Mouse (Mus musculus) thymus, postnatal 25 days (tissue): ENCODE results near the gene Tbc1d1.

ENCODE experiments used
- DNase-seq: peaks from one replicate; pipeline ENCODE4 v3.0.0; 2022

Gene Tbc1d1

DNA sequence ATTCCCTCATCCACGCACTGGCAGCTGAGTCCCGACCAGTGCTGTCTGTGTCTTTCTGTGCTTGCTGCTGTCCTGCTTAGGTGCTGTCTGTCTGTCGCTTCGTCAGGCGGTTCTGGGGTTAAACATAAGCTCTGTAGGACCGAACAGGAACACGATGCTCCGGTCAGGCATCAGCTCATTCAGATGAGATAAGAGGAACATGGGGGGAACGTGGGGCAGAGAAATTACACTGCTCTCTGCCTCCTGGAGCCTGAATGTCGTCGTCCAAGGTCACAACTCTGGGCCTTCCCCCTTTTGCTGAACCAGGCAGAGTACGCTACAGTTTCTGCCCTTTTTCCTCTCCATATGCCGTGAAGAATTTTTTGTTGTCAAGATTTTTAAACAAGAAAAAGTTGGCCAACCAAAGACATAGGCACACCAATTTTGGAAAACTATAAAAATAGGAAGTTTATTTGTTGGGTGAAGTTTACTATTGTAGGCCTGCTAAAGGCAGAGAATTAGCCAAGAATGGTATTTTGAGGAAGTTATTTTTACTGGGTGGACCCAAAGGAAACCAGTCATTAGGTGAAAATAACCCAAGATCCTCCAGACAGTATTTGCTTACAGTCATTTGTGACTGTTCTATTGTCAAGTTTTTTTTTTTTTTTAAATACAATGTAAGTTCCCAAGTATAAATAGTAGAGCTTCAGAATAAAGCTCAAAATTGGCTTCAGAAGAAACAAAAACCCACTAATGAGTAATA lies 85.0 kb downstream of the Tbc1d1 start:
- DNase-seq, result no peak

DNA sequence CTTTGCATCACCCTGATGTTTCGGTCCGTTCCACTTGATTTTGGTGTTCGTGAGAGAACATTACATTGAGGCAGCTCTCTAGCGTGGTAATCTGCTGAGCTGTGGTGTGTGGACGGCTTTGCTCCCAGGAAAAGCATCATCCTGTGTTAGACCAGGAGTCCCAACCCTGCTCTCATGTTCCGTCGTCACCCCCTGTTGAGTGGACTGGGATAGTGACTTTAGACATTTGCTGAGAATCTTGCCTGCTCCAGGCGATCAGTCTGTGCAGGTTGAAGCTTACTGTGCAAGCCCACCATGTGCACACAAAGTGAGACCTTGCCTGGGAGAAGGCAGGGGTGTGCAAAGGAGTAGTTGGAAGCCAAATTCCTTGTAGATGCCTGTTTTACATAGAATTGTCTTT lies 85.8 kb downstream of the Tbc1d1 start:
- no peak for DNase-seq

DNA sequence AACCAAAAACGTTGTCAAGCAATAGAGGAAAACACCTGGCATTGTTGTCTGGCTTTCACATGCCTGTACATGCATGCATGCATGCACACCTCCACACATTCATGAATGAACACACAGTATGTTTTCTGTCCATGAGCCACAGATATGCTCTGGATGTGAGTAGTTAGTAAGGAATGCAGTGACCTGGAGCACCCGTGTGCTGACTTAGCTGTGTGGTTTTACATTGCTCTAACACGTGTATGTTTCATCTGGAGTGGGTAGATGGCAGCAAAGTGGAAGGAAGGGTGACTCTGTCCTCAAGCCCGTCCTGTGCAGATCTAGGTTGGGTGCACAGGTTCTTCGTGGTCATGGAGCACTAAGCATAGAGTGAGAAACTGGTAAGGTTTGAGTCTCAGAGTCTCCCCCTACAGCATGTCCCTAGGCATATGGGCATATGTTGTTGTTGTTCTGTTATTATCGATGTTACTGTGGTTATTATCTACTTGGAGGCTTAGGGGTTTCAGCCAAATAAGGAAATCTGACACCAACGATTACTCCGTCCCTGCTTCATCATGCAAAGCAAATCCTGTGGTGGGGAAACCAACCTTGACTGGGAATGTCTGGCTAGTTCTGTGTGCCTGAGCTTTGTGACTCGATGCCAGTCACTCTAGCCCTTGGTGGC lies 86.8 kb downstream of the Tbc1d1 start:
- no peak for DNase-seq

DNA sequence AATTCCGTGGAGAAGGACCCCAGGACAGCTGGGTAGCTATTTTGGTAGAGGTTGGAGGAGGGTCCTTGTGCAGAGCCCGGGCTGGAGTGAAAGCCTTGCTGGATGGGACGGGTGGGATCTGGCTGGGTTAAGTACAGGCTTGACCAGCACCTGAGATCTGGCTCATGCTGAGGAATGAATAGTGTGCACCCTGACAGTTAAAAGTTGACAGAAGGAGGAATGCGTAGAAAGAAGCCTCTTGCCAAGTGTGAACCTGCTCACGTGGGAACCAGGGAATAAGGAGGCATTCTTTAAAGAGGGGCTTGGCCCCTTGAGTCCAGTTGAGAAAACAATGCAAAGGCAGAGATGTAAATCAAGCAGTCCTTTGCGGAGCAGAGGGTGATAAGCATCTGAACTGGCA lies 87.6 kb downstream of the Tbc1d1 start:
- no peak for DNase-seq

DNA sequence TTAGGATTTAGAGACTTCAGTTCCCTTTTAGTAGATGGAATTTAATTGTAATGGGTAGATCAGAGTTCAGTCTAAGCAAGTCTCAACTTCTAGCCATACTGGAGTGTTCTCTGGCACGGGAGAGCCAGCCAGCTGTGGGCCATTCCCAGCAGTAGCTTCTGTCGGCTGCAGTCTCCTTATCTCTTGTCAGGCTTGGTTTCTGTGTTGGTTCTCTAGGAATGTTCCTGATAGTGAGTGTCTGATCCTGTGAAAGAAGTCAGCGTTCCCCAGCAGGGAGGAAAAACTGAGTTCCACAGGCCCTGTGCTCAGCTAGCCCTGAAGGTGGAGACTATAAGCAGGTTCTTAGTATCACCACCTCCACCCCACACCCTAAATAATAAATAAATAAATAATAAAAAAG lies 88.2 kb downstream of the Tbc1d1 start:
- DNase-seq, result no peak

DNA sequence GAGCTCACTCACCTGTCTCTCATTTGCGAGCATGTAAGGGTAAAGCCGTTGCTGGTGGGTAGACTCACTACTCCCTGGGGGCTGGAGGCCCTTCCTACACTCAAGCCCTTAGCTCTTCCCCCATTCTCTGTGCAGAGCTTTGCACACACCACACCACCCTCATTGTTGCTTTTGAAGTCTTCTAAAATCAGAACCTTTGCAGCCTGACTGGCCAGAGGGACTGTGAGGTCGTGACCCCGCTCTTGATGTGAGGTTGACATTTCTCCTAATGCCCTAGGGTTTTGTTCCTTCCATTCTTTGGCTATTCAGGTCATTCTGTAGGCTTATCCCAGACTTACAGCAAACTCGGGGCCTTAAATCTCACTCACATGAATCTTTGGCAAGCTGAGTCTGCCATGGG lies 88.6 kb downstream of the Tbc1d1 start:
- DNase-seq, result no peak

DNA sequence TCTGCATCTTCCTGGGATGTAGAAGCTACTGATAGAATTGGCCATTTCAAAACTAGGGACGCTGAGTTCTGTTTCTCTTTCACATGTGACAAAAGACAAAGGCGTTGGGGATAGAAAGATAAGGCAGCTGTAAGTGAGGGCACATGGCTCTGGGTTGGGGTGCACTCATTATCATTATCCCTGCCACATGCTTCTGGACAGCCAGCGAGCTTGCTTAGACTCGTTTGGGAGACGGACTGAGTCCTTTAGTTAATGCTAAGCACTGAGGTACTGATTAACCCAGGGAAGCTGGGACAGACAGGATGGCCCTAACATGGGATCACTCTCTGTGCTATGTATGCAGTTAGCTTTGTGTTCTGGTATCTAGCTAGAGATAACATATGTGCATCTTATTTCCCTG lies 95.3 kb downstream of the Tbc1d1 start:
- no peak for DNase-seq

DNA sequence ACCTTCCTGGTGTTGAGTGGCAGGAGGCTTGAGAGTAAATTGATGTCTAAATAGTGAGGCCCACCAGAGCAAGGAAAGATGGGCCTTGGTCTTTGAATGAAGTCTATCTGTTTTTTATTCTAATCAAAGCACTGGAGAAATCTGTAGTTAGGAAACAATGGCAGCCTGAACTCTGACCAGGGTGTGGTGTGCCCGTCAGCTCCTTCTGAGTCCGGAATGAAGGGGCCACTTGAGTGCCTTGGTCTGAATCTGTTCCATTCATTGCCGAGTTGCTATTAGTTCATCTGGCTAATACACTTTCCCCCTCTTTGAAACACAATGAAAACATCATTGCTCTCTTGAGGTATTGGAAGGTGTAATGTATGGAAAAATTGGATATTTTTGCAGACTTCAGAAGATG lies 98.2 kb downstream of the Tbc1d1 start:
- no peak for DNase-seq

DNA sequence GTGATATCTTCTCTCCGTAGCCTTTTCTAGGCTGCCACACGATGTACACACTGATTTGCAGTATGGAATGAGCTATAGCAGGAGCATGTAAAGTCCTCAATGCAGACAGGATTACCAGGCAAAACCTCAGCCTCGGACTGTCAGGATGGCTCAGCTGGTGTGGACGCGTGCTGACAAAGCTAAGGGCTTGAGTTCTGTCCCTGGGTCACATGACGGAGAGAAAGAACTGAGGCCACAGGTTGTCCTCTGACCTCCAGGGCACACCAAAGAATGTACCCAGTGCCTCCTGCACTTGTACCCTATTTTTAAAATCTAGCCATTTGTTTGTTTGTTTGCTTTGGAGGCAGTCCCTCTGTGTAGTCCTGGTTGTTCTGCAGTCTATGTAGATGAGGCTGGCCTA lies 98.9 kb downstream of the Tbc1d1 start:
- DNase-seq, result no peak

DNA sequence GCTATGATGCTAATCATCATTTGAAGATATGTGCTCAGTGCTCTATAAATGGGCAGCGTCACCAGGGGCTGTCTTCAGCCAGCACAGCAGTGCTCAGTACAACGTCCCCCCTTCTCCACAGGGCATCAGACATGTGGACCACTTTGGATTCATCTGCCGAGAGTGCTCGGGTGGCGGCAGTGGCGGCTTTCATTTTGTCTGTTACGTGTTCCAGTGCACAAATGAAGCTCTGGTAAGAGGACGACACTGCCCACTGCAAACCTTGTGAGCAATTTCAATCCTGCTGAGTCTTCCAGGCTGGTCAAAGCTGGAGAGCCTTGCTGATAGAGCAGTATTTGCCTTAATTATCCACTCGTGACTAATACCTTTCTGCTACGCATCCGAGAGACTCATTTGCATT lies 107.2 kb downstream of the Tbc1d1 start:
- no peak for DNase-seq

DNA sequence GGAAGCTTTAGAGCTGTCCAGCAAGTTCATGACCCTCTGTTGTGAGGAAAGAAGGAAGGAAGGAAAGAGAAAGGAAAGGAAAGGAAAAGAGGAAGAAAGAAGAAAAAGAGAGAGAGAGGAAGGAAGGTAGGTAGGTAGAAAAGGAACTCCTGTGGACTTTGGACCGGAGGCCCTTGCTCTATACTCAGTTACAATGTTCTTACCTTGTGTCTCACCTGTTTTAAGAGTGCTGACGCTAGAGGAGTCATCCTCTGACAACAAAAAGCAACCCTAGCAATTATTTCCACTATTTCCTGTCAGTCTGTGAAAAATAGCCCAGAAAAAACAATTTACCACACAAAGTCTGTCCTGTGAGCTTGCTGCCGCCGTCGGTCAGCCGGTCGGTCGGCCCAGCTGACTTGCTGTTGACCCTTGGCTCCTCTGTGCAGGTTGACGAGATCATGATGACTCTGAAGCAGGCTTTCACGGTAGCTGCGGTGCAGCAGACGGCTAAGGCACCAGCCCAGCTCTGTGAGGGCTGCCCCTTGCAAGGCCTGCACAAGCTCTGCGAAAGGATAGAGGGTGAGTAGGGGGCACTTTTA lies 107.9 kb downstream of the Tbc1d1 start:
- no peak for DNase-seq

DNA sequence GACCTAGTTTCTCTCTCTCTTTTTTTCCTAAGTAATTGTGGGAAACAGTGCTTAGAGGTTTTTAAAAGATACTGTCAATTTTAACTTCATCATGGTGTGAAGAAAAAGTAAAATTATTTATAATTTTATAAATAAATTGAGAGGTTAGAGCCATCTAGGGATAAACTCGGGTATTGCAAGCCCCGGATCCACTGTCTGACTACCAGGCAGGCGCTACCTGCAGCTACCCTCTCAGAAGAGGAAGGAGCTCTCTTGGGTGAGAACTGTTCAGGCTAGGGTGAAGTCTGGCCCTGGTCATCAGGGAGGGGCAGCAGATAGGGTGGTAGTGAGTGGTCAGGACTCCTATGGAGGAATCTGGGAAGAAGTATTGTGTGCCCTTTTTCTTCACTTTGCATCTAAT lies 109.0 kb downstream of the Tbc1d1 start:
- DNase-seq, result peak; percentile 43

DNA sequence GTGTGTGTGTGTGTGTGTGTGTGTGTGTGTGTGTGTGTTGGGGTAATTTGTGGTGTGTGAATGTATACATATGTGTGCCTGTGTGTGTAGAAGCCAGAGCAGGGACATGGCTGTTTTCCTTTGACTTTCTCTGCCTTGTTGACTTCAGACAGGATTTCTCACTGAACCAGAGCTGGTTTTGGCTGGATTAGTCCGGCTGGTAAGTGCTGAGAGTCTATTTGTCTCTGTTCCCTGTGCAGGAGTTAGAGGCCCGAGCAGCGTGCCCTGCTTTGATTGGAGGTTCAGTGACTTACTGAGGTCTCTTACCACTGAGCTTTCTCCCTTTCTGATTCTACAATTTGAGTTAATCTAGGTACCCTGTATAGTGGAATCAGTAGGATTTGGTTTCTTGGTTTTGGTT lies 109.8 kb downstream of the Tbc1d1 start:
- DNase-seq, result no peak

DNA sequence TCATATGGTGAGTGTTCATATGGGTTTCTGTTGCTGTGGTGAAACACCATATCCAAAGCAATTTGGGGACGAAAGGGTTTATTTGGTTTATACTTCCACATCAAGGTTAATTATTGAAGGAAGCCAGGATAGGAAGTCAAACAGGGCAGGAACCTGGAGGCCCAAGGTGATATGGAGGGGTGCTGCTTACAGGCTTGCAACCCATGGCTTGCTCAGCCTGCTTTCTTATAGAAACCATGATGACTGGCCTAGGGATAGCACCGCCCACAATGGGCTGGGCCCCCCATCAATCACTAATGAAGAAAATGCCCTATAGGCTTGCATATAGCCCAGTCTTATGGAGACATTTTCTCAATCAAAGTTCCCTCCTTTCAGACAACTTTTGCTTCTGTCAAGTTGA lies 110.4 kb downstream of the Tbc1d1 start:
- no peak for DNase-seq

DNA sequence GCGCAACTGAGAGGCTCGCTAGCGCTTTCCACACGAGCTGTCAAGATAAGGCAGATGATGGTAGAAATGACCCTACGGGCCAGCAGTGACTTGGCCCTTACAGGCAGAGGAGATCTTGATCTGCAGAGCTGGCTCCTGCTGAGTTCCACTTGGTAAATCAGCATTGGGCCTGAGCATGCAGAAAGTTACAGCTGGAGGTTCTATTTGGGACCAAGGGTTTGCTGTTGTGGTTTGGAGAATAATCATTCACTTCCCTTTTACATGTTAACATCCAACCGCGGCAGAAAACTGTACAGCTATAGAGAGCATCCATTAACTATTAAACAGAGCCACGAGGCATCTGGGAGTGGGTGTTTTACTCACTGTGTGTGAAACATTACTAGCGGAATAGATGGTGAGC lies 111.2 kb downstream of the Tbc1d1 start:
- DNase-seq, result no peak

DNA sequence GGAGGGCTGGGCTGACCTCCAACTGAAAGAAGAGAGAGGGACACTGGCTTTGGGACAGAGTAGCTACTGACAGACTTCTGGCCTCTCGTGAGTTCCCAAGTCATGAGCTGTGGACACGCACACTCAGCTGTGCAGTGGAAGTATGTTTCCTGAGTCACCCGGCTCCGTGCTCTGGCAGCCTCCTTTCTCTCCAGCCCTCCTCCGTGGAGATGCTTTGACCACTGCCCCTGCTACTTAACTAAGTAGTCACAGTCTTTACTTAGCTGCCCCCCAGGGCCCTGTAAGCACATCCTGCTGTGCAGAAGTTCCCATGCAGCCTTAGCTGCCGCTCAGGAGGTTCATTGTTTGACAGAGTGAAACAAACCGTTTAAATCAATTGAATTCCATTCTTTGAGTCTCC lies 113.6 kb downstream of the Tbc1d1 start:
- DNase-seq, result no peak

DNA sequence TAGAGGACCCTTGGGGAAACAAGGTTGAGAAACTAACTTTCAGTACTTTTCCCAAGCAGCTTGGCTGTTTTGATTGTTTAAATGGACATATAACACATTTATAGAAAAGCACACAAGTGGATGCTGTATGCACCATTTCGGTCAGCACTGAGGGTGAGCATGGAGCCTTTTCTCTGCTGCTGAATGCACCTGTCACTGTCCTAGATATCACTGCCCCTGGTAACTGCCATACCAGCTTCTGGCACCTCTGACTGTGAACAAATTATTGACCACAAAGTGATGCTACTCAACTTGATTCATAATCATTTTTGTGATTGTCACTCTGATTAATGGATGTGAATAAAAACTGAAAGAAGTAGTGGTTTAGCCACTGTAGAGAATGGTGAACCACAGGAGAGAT lies 117.4 kb downstream of the Tbc1d1 start:
- DNase-seq, result no peak

DNA sequence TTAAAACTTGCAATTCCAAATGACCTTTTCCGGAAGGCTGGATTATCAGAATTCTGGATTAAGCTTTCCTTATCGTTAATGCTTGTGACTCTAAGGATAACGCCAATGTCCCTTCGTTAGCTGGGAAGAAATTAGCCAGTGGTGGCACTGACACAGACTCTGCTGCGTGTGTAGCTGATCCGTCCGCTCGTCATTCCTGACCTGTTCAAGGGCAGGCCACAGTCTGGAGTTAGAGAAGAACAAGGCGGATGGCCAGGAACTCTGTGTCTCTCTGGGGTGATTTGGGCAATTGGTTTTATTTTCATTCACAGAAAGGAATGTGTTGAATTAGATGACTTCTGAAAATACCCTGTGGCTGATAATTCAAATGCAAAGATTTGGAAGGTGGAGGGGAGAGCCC lies 118.2 kb downstream of the Tbc1d1 start:
- DNase-seq, result no peak

DNA sequence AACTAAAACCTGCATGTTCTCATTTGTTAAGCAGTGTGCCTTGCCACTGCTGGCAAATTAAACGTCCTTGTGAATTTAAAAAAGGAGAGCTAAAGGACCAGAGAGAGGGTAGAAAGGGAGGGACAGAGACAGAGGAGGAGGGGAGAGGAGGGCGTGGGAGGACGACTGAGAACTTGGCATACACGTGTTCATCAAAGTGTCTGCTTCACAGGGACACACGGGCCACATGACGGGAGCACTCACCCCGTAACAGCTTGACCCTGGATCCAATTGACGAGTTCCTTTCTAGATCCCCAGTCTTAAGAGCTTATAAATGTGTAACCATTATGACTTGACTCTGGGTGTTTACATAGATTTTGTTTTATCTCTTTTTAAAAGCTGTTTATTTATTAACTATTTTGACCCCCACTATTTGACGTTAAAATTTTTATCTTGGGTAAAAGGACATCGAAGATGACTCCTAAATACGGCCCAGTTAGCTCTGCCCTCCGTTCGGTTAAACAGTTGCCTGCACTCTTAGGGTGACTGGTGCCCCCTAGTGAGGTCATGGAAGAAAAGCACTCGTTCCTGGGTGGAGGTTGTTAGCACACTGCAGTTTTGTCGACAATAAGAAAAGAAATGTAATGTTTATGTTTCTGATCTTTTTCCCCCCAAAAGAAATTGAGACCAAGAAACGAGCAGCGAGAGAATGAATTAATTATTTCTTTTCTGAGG lies 118.8 kb downstream of the Tbc1d1 start:
- peak; percentile 54 for DNase-seq

DNA sequence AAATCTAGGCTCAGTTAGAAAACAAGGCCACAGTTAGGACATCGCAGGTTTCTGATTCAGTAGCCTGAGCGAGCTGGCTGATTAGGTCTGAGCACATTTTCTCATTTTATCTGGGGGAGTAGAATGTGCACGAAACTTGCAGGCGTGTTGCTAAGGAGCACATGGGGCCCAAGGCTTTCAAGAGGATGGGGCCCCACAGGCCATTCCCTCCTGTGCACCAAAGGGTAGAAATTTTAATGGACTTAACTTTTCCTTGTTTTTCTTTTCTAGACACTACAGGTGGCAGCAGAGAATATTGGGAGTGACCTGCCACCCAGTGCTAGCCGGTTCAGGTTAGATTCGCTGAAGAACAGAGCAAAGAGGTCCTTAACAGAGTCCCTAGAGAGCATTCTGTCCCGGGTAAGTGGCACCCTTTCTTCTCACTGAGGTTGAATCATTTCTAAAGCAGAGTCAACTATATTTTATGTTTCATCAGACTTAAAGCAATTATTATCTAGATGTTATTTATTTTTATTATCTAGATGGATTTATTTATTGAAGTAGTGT lies 121.6 kb downstream of the Tbc1d1 start:
- DNase-seq, result no peak

DNA sequence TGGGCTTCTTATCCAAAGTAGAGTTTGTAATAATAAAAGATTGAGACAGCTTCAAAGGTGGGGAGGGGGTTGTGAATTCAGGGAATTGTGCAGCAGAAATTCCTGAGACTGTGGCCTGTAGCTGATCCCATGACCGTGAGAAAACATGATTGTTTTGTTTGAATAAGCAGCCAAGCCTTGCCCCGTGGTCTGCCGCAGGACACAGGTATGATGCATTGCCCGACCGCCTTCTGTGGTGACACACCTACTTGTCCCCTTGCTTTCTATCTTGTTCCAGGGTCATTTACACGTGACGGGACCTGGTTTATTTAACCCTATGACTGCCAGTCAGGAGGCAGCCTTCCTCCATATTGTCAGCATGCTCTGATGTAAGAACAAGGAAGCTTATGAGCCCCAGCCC lies 123.6 kb downstream of the Tbc1d1 start:
- DNase-seq, result no peak

DNA sequence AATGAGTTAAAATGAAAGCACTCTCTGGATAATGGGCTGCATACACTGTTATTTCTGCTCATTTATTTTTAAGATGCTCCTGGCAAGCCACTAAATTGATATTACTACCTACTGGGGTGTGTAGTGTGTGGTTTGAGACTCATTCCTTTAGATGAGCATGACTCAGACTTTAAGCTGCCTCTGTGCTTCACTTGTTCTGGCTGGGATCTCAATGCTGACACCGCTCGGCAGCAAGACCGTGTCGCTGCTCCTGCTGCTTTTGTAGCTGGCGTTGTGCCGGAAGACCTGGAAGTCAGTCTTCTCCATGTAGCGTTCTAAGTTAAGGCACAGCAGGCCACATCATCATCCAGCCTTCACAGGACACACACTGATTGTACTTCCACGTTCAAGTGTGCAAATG lies 124.1 kb downstream of the Tbc1d1 start:
- no peak for DNase-seq

DNA sequence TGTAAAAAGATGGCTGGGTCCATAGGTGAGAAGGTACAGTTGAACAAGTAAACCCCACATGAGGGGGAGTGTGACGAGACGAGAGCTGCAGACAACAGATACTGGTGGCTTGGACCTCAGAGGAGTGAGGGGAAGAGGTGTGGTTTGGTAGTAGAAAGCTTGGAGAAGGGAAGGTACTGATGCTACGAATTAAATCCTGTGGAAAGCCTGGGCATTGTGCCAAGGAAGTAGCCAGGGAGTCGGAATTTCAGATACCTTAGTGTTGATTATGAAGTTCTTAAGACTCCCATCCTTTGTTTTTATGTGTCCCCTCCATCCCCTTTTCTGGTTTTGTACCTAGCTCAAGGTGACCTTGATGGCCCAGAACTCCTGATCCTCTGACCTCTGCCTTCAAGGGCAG lies 124.5 kb downstream of the Tbc1d1 start:
- DNase-seq, result no peak

DNA sequence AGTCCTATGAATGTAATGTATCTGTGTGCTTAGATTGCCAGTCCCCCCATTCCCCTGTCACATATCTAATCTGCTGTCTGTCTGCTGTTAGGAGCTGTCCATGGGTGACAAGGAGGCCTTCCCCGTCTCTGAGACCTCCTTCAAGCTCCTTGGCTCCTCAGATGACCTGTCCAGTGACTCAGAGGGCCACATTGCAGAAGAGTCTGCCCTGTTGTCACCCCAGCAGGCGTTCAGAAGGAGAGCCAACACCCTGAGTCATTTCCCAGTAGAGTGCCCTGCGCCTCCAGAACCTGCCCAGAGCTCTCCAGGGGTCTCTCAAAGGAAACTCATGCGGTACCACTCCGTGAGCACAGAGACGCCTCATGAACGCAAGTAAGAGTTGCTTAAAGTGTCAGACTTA lies 125.6 kb downstream of the Tbc1d1 start:
- DNase-seq, result no peak
